Mouse (Mus musculus): Measurements from ENCODE around the gene Pard3b. TPM values are rescaled to one million over a fixed set of nuclear protein-coding genes. Genes with fewer than 3 reads are reported as not detected.

Gene Pard3b
- polyA plus RNA-seq, 1 experiment, result 0.12 TPM

DNA sequence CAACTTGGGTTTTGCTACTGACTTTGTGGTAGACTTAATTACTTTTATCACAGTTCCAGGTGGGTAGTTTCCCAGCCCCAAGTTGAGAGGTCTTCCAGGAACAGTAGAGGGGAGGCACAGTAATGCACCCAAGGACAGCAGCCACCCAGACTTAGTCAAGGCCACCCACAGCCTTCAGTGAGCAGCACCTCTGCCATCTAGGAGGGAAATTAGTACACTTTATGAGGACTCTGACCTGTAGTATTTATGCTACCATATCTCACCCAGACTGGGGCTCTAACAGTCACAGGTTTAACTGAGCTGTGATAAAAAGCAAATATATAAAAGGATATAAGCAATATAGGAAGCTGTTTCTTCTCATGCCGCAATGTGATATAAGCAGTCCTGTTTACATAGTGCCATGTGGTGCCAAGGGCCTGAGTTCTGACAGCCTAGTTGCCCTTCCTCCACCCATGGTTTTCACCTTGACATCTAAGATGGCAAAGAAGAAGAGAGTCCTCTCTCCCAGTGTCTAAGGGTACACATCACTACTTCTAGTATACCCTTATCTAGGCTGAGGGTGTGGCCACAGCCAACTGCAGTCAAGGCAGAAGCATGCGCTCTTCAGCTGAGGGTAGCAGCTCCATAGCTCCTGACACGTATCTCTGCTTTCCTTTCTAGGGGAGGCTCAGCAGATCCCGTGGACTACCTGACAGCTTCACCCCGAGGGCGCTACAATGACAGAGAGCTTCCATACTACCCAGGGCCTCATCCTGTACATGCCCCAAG lies 998.5 kb downstream of the Pard3b start:
- Histone ChIP-seq H3K4me3 (ENCODE audit: insufficient read depth, low read length) (no peak overlapping the region), H3K27ac (ENCODE audit: insufficient read depth, low read depth, low read length) (no peak overlapping the region), H3K4me1 (ENCODE audit: control insufficient read depth, insufficient read depth, low read length) (no peaks in the 10 kb centered on the region)
- no peak for TF ChIP-seq CTCF (IDR thresholded peaks at IDR 0.05; ENCODE audit: low read depth, low read length)
- TF ChIP-seq POLR2A (IDR thresholded peaks at IDR 0.05; ENCODE audit: borderline replicate concordance, low read depth, low read length), result no peak

DNA sequence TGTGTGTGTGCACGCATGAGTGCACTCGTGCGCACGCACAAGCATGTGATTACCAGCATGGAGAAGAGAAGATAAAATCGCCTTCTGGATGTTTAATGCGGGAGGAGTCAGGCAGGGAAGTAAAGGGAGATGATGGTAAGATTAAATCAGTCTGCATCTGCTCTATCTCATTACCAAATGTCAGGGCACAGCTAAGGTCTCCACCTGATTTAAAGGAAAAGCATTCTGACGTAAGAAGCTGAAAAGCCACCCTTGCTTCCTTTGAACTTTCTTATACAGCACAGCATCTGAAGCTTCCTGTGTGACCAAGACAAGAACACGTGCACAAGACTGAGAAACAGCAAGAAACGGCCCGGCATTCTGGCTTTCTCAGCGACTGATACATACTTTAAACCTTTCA lies 1000.4 kb downstream of the Pard3b start:
- no peaks in the 10 kb centered on the region for H3K4me1 ChIP-seq (ENCODE audit: control insufficient read depth, insufficient read depth, low read length)
- H3K4me3 ChIP-seq (ENCODE audit: insufficient read depth, low read length), result no peak overlapping the region
- H3K27ac ChIP-seq (ENCODE audit: insufficient read depth, low read depth, low read length), result no peak overlapping the region
- TF ChIP-seq CTCF (IDR thresholded peaks at IDR 0.05; ENCODE audit: low read depth, low read length) (no peak), POLR2A (IDR thresholded peaks at IDR 0.05; ENCODE audit: borderline replicate concordance, low read depth, low read length) (no peak)

- no peak for TF ChIP-seq CTCF (IDR thresholded peaks at IDR 0.05; ENCODE audit: low read depth, low read length)
- TF ChIP-seq POLR2A (IDR thresholded peaks at IDR 0.05; ENCODE audit: borderline replicate concordance, low read depth, low read length), result no peak
- no peak overlapping the region for H3K4me3 ChIP-seq (ENCODE audit: insufficient read depth, low read length)
- no peaks in the 10 kb centered on the region for H3K4me1 ChIP-seq (ENCODE audit: control insufficient read depth, insufficient read depth, low read length)
- H3K27ac ChIP-seq (ENCODE audit: insufficient read depth, low read depth, low read length), result no peak overlapping the region
Observed at GRCm38 (mm10) chr1:62639440-62639839, 1000.8 kb downstream of the Pard3b start.

- Histone ChIP-seq H3K4me1 (ENCODE audit: control insufficient read depth, insufficient read depth, low read length) (no peaks in the 10 kb centered on the region), H3K27ac (ENCODE audit: insufficient read depth, low read depth, low read length) (no peak overlapping the region), H3K4me3 (ENCODE audit: insufficient read depth, low read length) (no peak overlapping the region)
- TF ChIP-seq CTCF (IDR thresholded peaks at IDR 0.05; ENCODE audit: low read depth, low read length) (no peak), POLR2A (IDR thresholded peaks at IDR 0.05; ENCODE audit: borderline replicate concordance, low read depth, low read length) (no peak)
Observed at GRCm38 (mm10) chr1:62644631-62645278, 1006.1 kb downstream of the Pard3b start.

- TF ChIP-seq CTCF (IDR thresholded peaks at IDR 0.05; ENCODE audit: low read depth, low read length) (no peak), POLR2A (IDR thresholded peaks at IDR 0.05; ENCODE audit: borderline replicate concordance, low read depth, low read length) (no peak)
Observed at GRCm38 (mm10) chr1:62646812-62647211, 1008.2 kb downstream of the Pard3b start.

DNA sequence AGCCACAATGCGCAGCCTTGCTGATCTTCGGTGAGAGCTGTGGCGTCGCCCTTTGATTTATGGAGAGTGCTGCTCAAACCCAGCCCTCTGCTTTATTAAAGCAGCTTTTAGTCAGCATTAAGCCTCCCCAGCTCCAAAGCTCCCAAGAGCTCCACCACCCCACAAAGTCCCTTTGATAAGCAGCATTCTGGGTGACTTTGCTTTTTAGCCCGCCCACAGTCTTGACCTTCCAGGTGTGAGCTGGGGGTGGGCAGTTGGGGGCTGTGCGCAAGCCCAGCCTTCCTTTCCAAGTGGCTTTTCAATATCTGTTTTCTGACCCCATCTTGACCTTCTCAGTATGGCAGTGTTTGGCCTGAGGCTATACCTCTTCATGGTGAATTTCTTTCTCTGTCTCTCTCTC lies 1009.5 kb downstream of the Pard3b start:
- Histone ChIP-seq H3K27ac (ENCODE audit: insufficient read depth, low read depth, low read length) (no peak overlapping the region), H3K4me3 (ENCODE audit: insufficient read depth, low read length) (no peak overlapping the region), H3K4me1 (ENCODE audit: control insufficient read depth, insufficient read depth, low read length) (no peaks in the 10 kb centered on the region)
- TF ChIP-seq CTCF (IDR thresholded peaks at IDR 0.05; ENCODE audit: low read depth, low read length) (no peak), POLR2A (IDR thresholded peaks at IDR 0.05; ENCODE audit: borderline replicate concordance, low read depth, low read length) (no peak)

More at GRCm38 (mm10) chr1:62646812-62647211, 1008.2 kb downstream of the Pard3b start:
- no peaks in the 10 kb centered on the region for H3K4me1 ChIP-seq (ENCODE audit: control insufficient read depth, insufficient read depth, low read length)
- no peak overlapping the region for H3K4me3 ChIP-seq (ENCODE audit: insufficient read depth, low read length)
- H3K27ac ChIP-seq (ENCODE audit: insufficient read depth, low read depth, low read length), result no peak overlapping the region

GRCm38 (mm10) chr1:62648591-62648990 lies 1010.0 kb downstream of the Pard3b start:
- no peak overlapping the region for H3K4me3 ChIP-seq (ENCODE audit: insufficient read depth, low read length)
- H3K4me1 ChIP-seq (ENCODE audit: control insufficient read depth, insufficient read depth, low read length), result no peaks in the 10 kb centered on the region
- H3K27ac ChIP-seq (ENCODE audit: insufficient read depth, low read depth, low read length), result no peak overlapping the region
- TF ChIP-seq POLR2A (IDR thresholded peaks at IDR 0.05; ENCODE audit: borderline replicate concordance, low read depth, low read length) (no peak), CTCF (IDR thresholded peaks at IDR 0.05; ENCODE audit: low read depth, low read length) (no peak)

GRCm38 (mm10) chr1:62650491-62650890 lies 1011.9 kb downstream of the Pard3b start:
- Histone ChIP-seq H3K4me3 (ENCODE audit: insufficient read depth, low read length) (no peak overlapping the region), H3K27ac (ENCODE audit: insufficient read depth, low read depth, low read length) (no peak overlapping the region), H3K4me1 (ENCODE audit: control insufficient read depth, insufficient read depth, low read length) (no peaks in the 10 kb centered on the region)
- TF ChIP-seq CTCF (IDR thresholded peaks at IDR 0.05; ENCODE audit: low read depth, low read length) (no peak), POLR2A (IDR thresholded peaks at IDR 0.05; ENCODE audit: borderline replicate concordance, low read depth, low read length) (no peak)

- no peak overlapping the region for H3K4me3 ChIP-seq (ENCODE audit: insufficient read depth, low read length)
- TF ChIP-seq POLR2A (IDR thresholded peaks at IDR 0.05; ENCODE audit: borderline replicate concordance, low read depth, low read length) (no peak), CTCF (IDR thresholded peaks at IDR 0.05; ENCODE audit: low read depth, low read length) (no peak)
- H3K4me1 ChIP-seq (ENCODE audit: control insufficient read depth, insufficient read depth, low read length), result no peaks in the 10 kb centered on the region
- no peak overlapping the region for H3K27ac ChIP-seq (ENCODE audit: insufficient read depth, low read depth, low read length)
Observed at GRCm38 (mm10) chr1:62654436-62654835, 1015.8 kb downstream of the Pard3b start.

DNA sequence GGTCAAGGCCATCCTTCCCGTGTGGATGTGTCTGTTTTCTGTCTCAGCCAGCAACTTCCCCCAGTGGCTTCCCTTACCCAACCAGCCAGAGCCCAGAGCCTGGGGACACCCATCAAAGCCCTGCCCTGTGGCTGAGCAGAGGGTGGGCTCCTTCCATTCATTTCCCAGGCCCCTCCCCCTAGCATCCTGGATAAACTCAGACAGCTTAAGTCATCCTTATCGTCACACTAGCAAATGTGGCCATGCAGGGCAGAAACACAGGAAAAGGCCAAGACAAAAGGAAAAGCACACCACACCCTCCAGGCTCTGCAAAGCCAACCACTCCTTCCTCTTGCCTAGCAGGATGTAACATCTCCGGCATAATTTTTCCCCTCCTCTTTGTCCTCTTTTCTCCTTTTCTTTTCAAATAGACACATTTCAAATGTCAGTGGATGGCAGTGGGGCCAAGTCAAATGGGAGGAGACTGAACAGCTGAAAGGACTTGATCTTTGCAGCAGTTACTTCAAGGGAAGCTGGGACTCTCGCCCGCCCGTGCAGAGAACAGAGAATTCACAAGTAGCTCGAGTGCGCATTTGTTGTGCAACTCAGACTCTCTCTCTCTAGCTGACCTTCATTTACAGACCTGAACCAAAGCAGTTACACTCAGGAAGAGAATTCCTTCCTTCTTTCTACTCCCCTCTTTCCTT lies 1026.5 kb downstream of the Pard3b start:
- TF ChIP-seq POLR2A (IDR thresholded peaks at IDR 0.05; ENCODE audit: borderline replicate concordance, low read depth, low read length) (no peak), CTCF (IDR thresholded peaks at IDR 0.05; ENCODE audit: low read depth, low read length) (no peak)
- H3K27ac ChIP-seq (ENCODE audit: insufficient read depth, low read depth, low read length), result no peak overlapping the region
- H3K4me1 ChIP-seq (ENCODE audit: control insufficient read depth, insufficient read depth, low read length), result no peaks in the 10 kb centered on the region
- H3K4me3 ChIP-seq (ENCODE audit: insufficient read depth, low read length), result no peak overlapping the region

All from bone marrow macrophage, adult 2 months (primary cell).